Mouse (Mus musculus): ENCODE data around the gene Lsm5. TPM values are rescaled to one million over a fixed set of nuclear protein-coding genes. Genes with fewer than 3 reads are reported as not detected.

Lsm5 gene
- polyA plus RNA-seq, 1 experiment from 2014 or later: 187 TPM

DNA sequence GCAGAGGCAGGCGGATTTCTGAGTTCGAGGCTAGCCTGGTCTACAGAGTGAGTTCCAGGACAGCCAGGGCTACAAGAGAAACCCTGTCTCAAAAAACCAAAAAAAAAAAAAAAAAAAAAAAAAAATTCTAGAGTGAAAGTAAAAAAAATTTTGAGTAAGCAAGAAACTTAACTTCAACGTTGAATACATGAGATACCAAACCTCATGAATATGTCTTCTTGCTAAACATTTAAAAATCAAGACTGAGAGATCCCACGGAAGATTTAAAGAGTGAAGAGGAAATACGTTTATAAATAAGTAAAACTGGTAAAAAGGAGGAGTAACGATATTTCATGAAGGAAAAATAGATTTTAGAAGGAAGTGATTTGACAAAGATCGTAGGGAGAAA lies 9.7 kb upstream of the Lsm5 start:
- H3K4me1 ChIP-seq (replicated peaks; ENCODE audit: control insufficient read depth, insufficient read depth, low read length): peaks cover 14% of the 10 kb centered on the region
- H3K4me2 ChIP-seq: peak overlapping the region; percentile 68
- no peaks in the 10 kb centered on the region for H3K9me3 ChIP-seq (ENCODE audit: control insufficient read depth, low read length)
- ATAC-seq (replicated peaks; ENCODE audit: low FRiP score) (no peak), DNase-seq (ENCODE audit: low spot score) (no peak)
- no peaks in the 10 kb centered on the region for H3K36me3 ChIP-seq (ENCODE audit: control insufficient read depth, insufficient read depth, low read length)
- H3K27me3 ChIP-seq (replicated peaks; ENCODE audit: control insufficient read depth, insufficient read depth, low read length): no peaks in the 10 kb centered on the region
- 37% methylated on average over 7 of the region's 7 CpGs for WGBS
- H3K9ac ChIP-seq (ENCODE audit: low read depth, low read length): no peak overlapping the region
- no peak overlapping the region for H3K27ac ChIP-seq (ENCODE audit: low read depth, low read length)
- peak overlapping the region; percentile 87 for H3K4me3 ChIP-seq (ENCODE audit: low read depth, low read length)

DNA sequence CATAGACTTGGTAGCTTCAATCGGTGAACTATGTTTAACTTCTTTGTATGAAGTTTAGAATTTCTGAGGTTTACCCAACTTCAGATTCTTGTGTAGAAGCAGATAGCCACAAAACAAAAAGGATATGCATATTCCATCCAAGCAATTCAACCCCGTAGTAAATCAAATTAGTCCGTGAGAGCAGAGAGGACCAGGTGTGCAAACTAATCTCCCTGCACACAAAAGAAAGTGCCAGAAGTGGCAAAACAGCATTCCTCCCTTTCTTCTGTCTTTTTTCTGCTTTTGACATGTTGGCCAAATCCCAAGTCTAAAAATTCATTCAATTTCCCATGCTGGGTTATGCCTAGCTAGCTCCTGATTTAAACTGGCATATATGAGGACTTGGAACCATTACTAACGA lies 12.1 kb downstream of the Lsm5 start:
- Histone ChIP-seq H3K27me3 (replicated peaks; ENCODE audit: control insufficient read depth, insufficient read depth, low read length) (no peaks in the 10 kb centered on the region), H3K27ac (ENCODE audit: low read depth, low read length) (no peak overlapping the region), H3K36me3 (ENCODE audit: control insufficient read depth, insufficient read depth, low read length) (no peaks in the 10 kb centered on the region), H3K9me3 (ENCODE audit: control insufficient read depth, low read length) (no peaks in the 10 kb centered on the region), H3K9ac (ENCODE audit: low read depth, low read length) (no peak overlapping the region), H3K4me3 (ENCODE audit: low read depth, low read length) (no peak overlapping the region), H3K4me1 (replicated peaks; ENCODE audit: control insufficient read depth, insufficient read depth, low read length) (no peaks in the 10 kb centered on the region), H3K4me2 (no peak overlapping the region)
- WGBS: 80% methylated on average over 4 of the region's 4 CpGs
- no peak for ATAC-seq (replicated peaks; ENCODE audit: low FRiP score)
- no peak for DNase-seq (ENCODE audit: low spot score)

DNA sequence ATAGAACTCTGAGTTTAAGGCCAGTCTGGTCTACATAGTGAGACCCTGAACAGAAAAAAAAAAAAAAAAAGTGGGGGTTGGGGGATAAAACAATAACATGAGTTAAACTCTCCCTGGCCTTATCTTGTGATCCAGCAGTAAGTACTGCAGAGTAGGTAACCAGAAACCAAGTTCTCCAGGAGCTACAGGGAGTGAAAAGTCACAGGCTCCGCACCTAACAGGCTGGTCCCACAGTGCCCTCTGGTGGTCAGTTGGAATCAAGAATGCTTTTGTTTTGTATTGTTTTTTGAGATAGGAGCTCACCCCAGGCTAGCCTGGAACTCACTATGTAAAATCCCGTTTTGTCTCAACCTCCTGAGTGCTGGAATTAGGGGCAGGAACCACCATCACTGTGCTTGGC lies 13.3 kb downstream of the Lsm5 start:
- Histone ChIP-seq H3K4me3 (ENCODE audit: low read depth, low read length) (no peak overlapping the region), H3K27me3 (replicated peaks; ENCODE audit: control insufficient read depth, insufficient read depth, low read length) (no peaks in the 10 kb centered on the region), H3K4me1 (replicated peaks; ENCODE audit: control insufficient read depth, insufficient read depth, low read length) (no peaks in the 10 kb centered on the region), H3K9me3 (ENCODE audit: control insufficient read depth, low read length) (no peaks in the 10 kb centered on the region), H3K36me3 (ENCODE audit: control insufficient read depth, insufficient read depth, low read length) (no peaks in the 10 kb centered on the region), H3K9ac (ENCODE audit: low read depth, low read length) (no peak overlapping the region), H3K27ac (ENCODE audit: low read depth, low read length) (no peak overlapping the region), H3K4me2 (no peak overlapping the region)
- 5% methylated on average over 2 of the region's 2 CpGs for WGBS
- peak; percentile 45 for DNase-seq (ENCODE audit: low spot score)
- peak; percentile 49; the same call in 1 of the 2 replicates for ATAC-seq (replicated peaks; ENCODE audit: low FRiP score)

DNA sequence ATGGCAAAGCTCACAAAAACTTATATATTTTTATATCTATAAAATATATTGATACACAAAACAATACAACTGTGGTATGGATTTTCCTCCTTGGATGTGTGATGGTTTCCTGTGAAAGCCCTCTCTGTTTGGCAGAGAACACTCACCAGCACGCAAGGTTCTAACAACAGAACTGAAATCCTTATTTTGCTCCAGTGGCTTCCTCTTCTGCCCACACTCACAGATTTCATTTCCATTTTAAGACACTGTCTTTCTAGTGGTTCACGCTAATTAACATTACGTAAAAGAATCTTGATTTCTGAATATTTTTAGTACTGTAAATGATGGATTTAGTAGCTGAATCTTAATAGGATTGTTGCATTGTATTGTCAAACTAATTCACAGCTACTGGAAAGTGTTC lies 16.3 kb downstream of the Lsm5 start:
- H3K27me3 ChIP-seq (replicated peaks; ENCODE audit: control insufficient read depth, insufficient read depth, low read length): no peaks in the 10 kb centered on the region
- WGBS: 81% methylated on average over 3 of the region's 3 CpGs
- ATAC-seq (replicated peaks; ENCODE audit: low FRiP score) (no peak), DNase-seq (ENCODE audit: low spot score) (no peak)
- no peak overlapping the region for H3K9ac ChIP-seq (ENCODE audit: low read depth, low read length)
- H3K36me3 ChIP-seq (ENCODE audit: control insufficient read depth, insufficient read depth, low read length): no peaks in the 10 kb centered on the region
- no peaks in the 10 kb centered on the region for H3K4me1 ChIP-seq (replicated peaks; ENCODE audit: control insufficient read depth, insufficient read depth, low read length)
- H3K4me2 ChIP-seq: no peak overlapping the region
- no peak overlapping the region for H3K27ac ChIP-seq (ENCODE audit: low read depth, low read length)
- H3K4me3 ChIP-seq (ENCODE audit: low read depth, low read length): no peak overlapping the region
- no peaks in the 10 kb centered on the region for H3K9me3 ChIP-seq (ENCODE audit: control insufficient read depth, low read length)

DNA sequence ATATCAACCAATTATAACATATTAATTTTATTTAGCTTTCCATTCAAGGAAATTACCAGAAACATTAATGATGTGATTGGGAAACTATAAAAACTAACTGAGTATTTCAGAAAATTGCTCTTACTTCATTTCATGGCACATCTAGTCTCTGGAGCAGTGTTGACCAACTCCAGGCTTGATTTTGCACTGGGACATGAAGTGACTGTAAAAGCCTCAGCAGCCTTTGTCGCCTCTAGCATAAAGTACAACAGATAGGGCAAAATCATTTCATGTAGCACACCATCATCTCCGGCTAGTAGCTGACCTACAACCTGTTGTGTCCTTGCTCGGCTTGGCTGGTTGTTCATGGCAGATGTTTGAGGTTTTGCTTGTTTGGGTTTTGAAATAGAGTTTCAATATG lies 40.1 kb downstream of the Lsm5 start:
- 77% methylated on average over 3 of the region's 3 CpGs for WGBS
- Histone ChIP-seq H3K4me2 (no peak overlapping the region), H3K4me3 (ENCODE audit: low read depth, low read length) (no peak overlapping the region), H3K9me3 (ENCODE audit: control insufficient read depth, low read length) (no peaks in the 10 kb centered on the region), H3K27ac (ENCODE audit: low read depth, low read length) (no peak overlapping the region), H3K4me1 (replicated peaks; ENCODE audit: control insufficient read depth, insufficient read depth, low read length) (no peaks in the 10 kb centered on the region), H3K27me3 (replicated peaks; ENCODE audit: control insufficient read depth, insufficient read depth, low read length) (no peaks in the 10 kb centered on the region), H3K9ac (ENCODE audit: low read depth, low read length) (no peak overlapping the region), H3K36me3 (ENCODE audit: control insufficient read depth, insufficient read depth, low read length) (no peaks in the 10 kb centered on the region)
- DNase-seq (ENCODE audit: low spot score) (no peak), ATAC-seq (replicated peaks; ENCODE audit: low FRiP score) (no peak)

DNA sequence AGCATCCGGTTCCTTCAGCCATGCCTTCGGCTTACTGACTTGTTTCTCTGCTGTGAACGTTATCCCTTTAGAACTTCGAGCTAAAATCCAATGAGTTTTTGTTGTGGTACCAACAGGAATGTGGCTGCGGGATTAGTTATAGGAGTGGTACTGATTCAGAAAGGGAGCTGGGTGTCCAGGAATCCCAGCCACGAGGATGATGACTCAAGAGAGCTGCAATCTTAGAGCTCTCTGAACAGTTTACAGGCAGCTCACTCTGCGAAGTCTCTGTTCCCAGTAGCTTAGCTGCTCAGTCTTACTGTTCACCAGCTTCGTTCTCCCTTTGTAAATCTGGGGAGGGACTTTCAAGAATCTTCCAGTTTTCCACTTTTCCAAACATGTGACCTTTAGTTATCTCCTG lies 49.1 kb downstream of the Lsm5 start:
- Histone ChIP-seq H3K36me3 (ENCODE audit: control insufficient read depth, insufficient read depth, low read length) (no peaks in the 10 kb centered on the region), H3K4me3 (ENCODE audit: low read depth, low read length) (no peak overlapping the region), H3K27ac (ENCODE audit: low read depth, low read length) (no peak overlapping the region), H3K4me1 (replicated peaks; ENCODE audit: control insufficient read depth, insufficient read depth, low read length) (no peaks in the 10 kb centered on the region), H3K9ac (ENCODE audit: low read depth, low read length) (no peak overlapping the region), H3K9me3 (ENCODE audit: control insufficient read depth, low read length) (no peaks in the 10 kb centered on the region), H3K4me2 (no peak overlapping the region), H3K27me3 (replicated peaks; ENCODE audit: control insufficient read depth, insufficient read depth, low read length) (peaks cover 25% of the 10 kb centered on the region)
- 71% methylated on average over 8 of the region's 8 CpGs for WGBS
- DNase-seq (ENCODE audit: low spot score): no peak
- no peak for ATAC-seq (replicated peaks; ENCODE audit: low FRiP score)

DNA sequence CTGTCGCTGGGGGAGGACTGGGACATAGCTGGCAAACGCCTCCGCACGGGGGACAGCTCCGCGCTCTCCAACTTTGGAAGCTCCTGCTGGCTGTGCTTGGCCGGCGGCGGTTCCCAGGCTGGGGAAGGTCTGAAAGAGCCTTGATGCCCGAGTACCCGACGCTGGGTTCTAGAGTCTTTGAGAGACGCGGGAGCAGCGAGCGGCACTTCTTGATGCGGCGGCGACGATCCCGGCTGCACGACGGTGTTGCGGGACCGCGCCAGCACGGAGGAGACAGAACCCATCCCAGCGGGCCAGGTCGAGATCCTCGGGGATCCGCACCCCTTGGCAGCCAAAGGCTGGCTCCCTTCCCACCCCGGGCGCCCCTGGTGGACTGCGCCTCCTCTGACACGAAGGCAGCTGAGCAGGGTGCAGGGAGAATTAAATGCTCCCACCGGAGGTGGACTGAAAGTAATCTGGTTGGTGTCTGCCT lies 52.4 kb downstream of the Lsm5 start:
- Histone ChIP-seq H3K4me2 (peak overlapping the region; percentile 70), H3K27ac (ENCODE audit: low read depth, low read length) (no peak overlapping the region), H3K27me3 (replicated peaks; ENCODE audit: control insufficient read depth, insufficient read depth, low read length) (peaks cover 25% of the 10 kb centered on the region), H3K4me3 (ENCODE audit: low read depth, low read length) (peak overlapping the region; percentile 48), H3K36me3 (ENCODE audit: control insufficient read depth, insufficient read depth, low read length) (no peaks in the 10 kb centered on the region), H3K4me1 (replicated peaks; ENCODE audit: control insufficient read depth, insufficient read depth, low read length) (no peaks in the 10 kb centered on the region), H3K9me3 (ENCODE audit: control insufficient read depth, low read length) (no peaks in the 10 kb centered on the region), H3K9ac (ENCODE audit: low read depth, low read length) (no peak overlapping the region)
- peak; percentile 48 for DNase-seq (ENCODE audit: low spot score)
- no peak for ATAC-seq (replicated peaks; ENCODE audit: low FRiP score)
- under 1% methylated on average over 36 of the region's 36 CpGs for WGBS

Other genes starting within 250 kb of the Lsm5 start
- 0.70 and 0.89 TPM in 2 replicates for gene Pde1c, start 135.6 kb downstream of the Lsm5 start, polyA plus RNA-seq (2014; fragmentation: Nextera tagmentation; extraction: Ambion mirVana)
- 8.9 and 10.8 TPM in 2 replicates for gene Avl9, start 10.2 kb upstream of the Lsm5 start, polyA plus RNA-seq (2014; fragmentation: Nextera tagmentation; extraction: Ambion mirVana)
- 24.4 and 27.9 TPM in 2 replicates for gene Kbtbd2, start 93.1 kb upstream of the Lsm5 start, polyA plus RNA-seq (2014; fragmentation: Nextera tagmentation; extraction: Ambion mirVana)
- 56.8 and 57.5 TPM in 2 replicates for gene Fkbp9, start 127.3 kb upstream of the Lsm5 start, polyA plus RNA-seq (2014; fragmentation: Nextera tagmentation; extraction: Ambion mirVana)
- 164 and 171 TPM in 2 replicates for gene Nt5c3, start 219.2 kb upstream of the Lsm5 start, polyA plus RNA-seq (2014; fragmentation: Nextera tagmentation; extraction: Ambion mirVana)
- 0.18 and 0.57 TPM in 2 replicates for gene Vmn1r4, start 219.3 kb upstream of the Lsm5 start, polyA plus RNA-seq (2014; fragmentation: Nextera tagmentation; extraction: Ambion mirVana)